Mouse (Mus musculus) heart, postnatal 0 days (tissue): ENCODE results near the gene S1pr4.

Source experiments
- CTCF ChIP-seq: IDR thresholded peaks from 2 replicates; pipeline ENCODE4 v1.5.1; 2016; ENCODE audit warnings: antibody characterized with exemption, control low read depth, low read depth
- EP300 ChIP-seq: IDR thresholded peaks from 2 replicates; pipeline ENCODE4 v1.6.1; 2016; ENCODE audit warnings: antibody characterized with exemption, low read depth

DNA sequence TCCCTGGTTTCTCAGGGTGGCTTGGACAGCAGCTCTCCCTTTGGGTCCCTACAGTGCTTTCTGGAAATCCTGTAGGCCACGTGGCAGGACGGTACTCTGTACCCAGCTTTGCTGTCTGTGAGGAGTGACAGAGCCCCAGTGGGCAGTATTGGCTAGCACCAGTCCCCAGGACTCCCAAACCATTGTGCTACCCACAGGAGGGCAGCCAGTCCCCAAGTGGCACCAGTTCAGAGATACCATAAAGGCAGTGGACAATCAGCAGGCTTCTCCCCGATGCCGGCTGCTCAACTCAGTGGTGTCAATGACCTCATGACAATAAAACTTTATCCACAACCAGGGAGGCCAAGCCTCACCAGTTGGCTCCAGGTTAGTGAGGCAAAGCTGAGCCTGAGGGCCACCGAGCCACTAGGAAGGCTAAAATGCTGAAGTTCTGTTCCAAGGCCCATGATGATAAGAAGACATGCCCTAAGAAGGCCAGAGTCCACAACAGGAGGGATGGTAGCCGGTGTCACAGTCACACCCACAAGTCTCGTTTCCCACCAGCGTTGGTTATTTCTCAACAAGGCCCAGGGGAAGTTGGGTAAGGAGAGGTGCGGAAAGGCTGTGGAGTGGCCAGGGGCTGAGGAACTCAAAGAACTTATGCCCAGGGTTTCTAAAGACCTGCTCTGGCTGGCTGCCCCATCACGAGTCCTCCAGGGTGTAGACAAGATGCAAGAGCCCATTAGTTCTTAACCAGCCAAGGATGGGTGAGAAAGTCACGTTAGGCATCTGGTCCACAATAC, 5.5 kb downstream of the S1pr4 start:
- TF ChIP-seq CTCF: no peak
- TF ChIP-seq EP300: no peak
